Mouse (Mus musculus): ENCODE data around the gene Zswim8.

Gene Zswim8

GRCm38 (mm10) chr14:20730853-20731602 is 23.7 kb downstream of the Zswim8 start:
- intact Hi-C loops (cut with DNase I) = no loop called here

- intact Hi-C loops (cut with DNase I) = no loop called here
Observed at GRCm38 (mm10) chr14:20733041-20733951, 25.9 kb downstream of the Zswim8 start.

GRCm38 (mm10) chr14:20733952-20734774 is 26.8 kb downstream of the Zswim8 start, which contains the start of gene Ndst2:
Gene Ndst2, minus strand, starts transcription at chr14:20734562.
- intact Hi-C loops (cut with DNase I) = no loop called here

GRCm38 (mm10) chr14:20735052-20735451 is 27.7 kb downstream of the Zswim8 start:
- intact Hi-C loops (cut with DNase I) = no loop called here

DNA sequence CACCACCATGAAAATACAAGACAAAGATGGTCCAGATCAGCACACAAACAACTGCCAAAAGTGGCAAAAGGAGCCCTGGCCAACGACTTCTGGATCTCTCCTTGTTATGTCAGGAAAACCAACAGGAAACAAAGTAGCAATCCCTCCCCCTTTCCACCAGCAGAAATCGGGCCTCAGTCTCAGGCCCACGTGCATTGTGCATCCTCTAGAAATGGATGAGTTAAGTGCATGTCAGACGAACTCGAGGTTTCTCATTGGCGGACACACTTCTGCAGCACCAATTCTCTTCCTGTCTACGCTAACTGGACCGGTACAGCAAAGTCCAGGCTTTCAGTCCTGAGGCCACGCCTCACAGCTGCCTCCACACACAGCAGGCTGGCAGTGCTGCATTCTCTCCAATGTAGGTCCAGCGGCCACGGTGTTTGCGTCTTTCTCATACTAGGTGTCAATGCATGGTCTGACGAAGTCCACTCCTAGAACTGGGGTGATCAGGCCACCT is 28.6 kb downstream of the Zswim8 start:
- intact Hi-C loops (cut with DNase I) = no loop called here

DNA sequence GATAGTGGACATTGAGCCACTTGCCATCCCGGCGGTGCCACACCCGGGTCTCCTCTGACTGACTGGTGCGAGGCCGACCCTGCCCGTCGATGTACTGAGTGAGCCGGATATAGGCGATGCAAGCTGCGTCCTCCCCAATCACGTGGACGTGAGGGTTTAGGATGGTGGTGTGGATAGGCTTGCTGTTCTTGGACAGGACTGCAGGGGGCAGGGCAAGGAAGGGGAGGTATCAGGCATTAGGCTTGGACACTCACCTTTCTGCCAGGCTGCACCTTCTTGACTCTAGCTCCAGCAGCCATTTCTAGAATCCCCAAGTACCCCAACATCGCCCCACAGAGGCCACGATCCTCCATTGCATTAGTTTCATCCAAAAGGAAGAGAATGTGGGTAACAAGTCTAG is 30.0 kb downstream of the Zswim8 start:
- intact Hi-C loops (cut with DNase I) = no loop called here

GRCm38 (mm10) chr14:20738511-20738910 is 31.2 kb downstream of the Zswim8 start:
- intact Hi-C loops (cut with DNase I) = no loop called here

- intact Hi-C loops (cut with DNase I) = no loop called here
Observed at GRCm38 (mm10) chr14:20741301-20741700, 33.9 kb downstream of the Zswim8 start.

- intact Hi-C loops (cut with DNase I) = no loop called here
Observed at GRCm38 (mm10) chr14:20743614-20744013, 36.3 kb downstream of the Zswim8 start.

GRCm38 (mm10) chr14:20746935-20747334 is 39.6 kb downstream of the Zswim8 start:
- intact Hi-C loops (cut with DNase I) = no loop called here

- intact Hi-C loops (cut with DNase I) = no loop called here
Observed at GRCm38 (mm10) chr14:20748388-20748787, 41.0 kb downstream of the Zswim8 start.

GRCm38 (mm10) chr14:20749494-20750051 is 42.2 kb downstream of the Zswim8 start:
- intact Hi-C loops (cut with DNase I) = loop anchor here (10.0 kb wide), 1 partner anchor 255 kb away; no protein-coding TSS in a partner anchor

DNA sequence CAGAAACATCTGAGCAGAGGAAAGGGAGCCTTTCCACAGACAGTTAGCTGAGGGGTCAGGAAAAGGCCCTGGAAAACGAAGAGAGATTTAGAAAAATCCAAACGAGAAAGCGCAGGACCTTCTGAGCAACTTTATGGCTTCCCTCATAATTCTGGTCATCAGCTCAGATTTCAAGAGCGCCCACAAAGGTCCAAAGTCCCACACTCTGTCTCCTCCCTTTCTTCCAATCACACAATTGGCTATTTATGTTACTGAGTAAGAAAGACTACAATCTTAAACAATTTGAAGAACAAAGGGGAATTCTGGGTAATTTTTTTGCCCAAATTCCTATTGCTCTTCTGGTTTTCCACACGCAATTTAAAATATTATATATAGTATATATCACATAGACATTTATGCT is 43.2 kb downstream of the Zswim8 start:
- intact Hi-C loops (cut with DNase I) = loop anchor here (10.0 kb wide), 1 partner anchor 254 kb away; no protein-coding TSS in a partner anchor

DNA sequence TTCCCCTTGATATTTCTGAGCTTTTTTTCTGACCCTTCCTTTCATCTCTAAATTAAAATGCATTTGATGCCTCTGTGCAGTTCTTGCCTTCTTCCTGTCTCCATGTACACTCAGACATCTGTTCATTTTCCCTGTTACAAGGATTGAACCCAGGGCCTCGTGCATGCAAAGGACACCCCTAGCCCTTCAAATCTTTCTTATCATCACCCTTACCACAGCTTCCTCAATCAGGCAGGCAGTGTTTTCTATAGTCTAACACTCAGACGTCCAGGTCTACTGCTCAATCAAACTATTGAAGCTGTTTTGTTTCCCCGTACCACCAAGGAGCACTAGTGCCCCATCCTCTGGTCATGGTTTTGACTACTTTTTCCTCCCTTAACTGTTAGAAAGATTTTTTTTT is 46.4 kb downstream of the Zswim8 start:
- intact Hi-C loops (cut with DNase I) = loop anchor here (10.0 kb wide), 1 partner anchor 251 kb away; no protein-coding TSS in a partner anchor

GRCm38 (mm10) chr14:20757370-20757907 is 50.1 kb downstream of the Zswim8 start:
- intact Hi-C loops (cut with DNase I) = loop anchor here (10.0 kb wide), 1 partner anchor 247 kb away; no protein-coding TSS in a partner anchor

- intact Hi-C loops (cut with DNase I) = loop anchor here (10.0 kb wide), 1 partner anchor 246 kb away; no protein-coding TSS in a partner anchor
Observed at GRCm38 (mm10) chr14:20758768-20759435, 51.5 kb downstream of the Zswim8 start.

- intact Hi-C loops (cut with DNase I) = loop anchor here (10.0 kb wide), 1 partner anchor 110 kb away; no protein-coding TSS in a partner anchor
Observed at GRCm38 (mm10) chr14:20764942-20765341, 57.6 kb downstream of the Zswim8 start.

- intact Hi-C loops (cut with DNase I) = loop anchor here (1.0 to 10.0 kb wide), 2 partner anchors 33 to 109 kb away; no protein-coding TSS in a partner anchor
Observed at GRCm38 (mm10) chr14:20765642-20766258, 58.4 kb downstream of the Zswim8 start.

DNA sequence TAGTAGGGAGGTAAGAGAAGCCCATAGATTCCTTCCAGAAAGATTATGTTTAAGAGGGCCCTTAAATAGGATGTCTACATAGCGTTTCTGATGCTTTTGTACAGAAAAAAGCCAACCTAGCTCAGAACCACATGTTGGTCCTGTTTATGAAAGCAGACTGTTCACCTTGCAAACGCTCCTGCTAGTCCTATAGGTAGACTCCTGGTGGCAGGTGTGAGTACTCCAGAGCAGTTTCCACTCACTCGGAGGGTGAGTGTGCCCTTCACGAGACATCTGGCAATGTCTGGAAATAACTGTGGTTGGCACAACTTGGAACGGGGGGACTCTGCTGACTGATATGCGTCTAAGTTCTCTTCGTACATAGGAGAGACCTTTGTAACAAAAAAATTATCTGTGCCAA is 60.6 kb downstream of the Zswim8 start:
- intact Hi-C loops (cut with DNase I) = loop anchor here (10.0 kb wide), 1 partner anchor 107 kb away; no protein-coding TSS in a partner anchor
